Mouse (Mus musculus): ENCODE results near the gene Cab39. TPM values are rescaled to one million over a fixed set of nuclear protein-coding genes. Genes with fewer than 3 reads are reported as not detected.
A peak's percentile ranks its signal among the peaks of the same experiment; 100 is the strongest.

Gene Cab39
- total and polyA plus RNA-seq, 3 experiments, result 90.2 to 239 (median 111) TPM

DNA sequence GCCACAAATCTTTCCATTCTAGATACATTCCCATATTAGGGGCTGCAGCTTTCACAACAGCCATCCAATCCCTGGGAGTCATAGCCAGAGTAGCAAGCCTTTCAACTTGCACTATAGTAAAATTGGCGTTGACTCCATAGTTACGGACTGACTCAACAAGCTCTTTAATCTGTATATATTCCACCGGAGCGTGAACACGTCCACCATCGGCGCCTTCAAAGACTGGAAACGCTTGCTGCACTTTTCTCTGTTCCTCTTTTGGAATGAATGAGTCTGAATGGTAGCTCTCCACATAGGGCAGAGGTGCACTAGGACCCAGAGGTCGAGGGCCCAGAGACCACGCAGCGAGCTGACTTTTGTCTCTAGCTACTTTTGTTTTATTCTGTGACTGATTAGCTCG, 88.8 kb downstream of the Cab39 start (continued):
- no peak for TF ChIP-seq UBTF (IDR thresholded peaks at IDR 0.05; ENCODE audit: low read depth, low read length)
- no peak for TF ChIP-seq POLR2A (IDR thresholded peaks at IDR 0.05; ENCODE audit: low read depth, low read length)
- TF ChIP-seq MAZ (IDR thresholded peaks at IDR 0.05; ENCODE audit: low read depth, low read length), result 0 out of 2 replicates have a peak, but pooled peaks have one; percentile 13
- TF ChIP-seq ZC3H11A (IDR thresholded peaks at IDR 0.05; ENCODE audit: low read depth, low read length), result no peak
- 0 out of 2 replicates have a peak, but pooled peaks have one; percentile 13 for TF ChIP-seq TCF12 (IDR thresholded peaks at IDR 0.05; ENCODE audit: low read depth, low read length)
- TF ChIP-seq ZMIZ1 (IDR thresholded peaks at IDR 0.05; ENCODE audit: low read depth, low read length), result no peak
- no peak for TF ChIP-seq ZNF384 (IDR thresholded peaks at IDR 0.05; ENCODE audit: low read depth, low read length)
- TF ChIP-seq RCOR1 (conservative IDR thresholded peaks at IDR 0.05; ENCODE audit: low read depth, low read length), result peak; percentile 81; the same call in 1 of the 2 replicates
- TF ChIP-seq ETS1 (conservative IDR thresholded peaks at IDR 0.05; ENCODE audit: low read depth, low read length), result peak; percentile 75
- TF ChIP-seq JUN (IDR thresholded peaks at IDR 0.05; ENCODE audit: insufficient read depth, low read depth, low read length), result peak; percentile 88
- peak; percentile 99 for TF ChIP-seq IRF4 (IDR thresholded peaks at IDR 0.05; ENCODE audit: low read depth, low read length)
- TF ChIP-seq BHLHE40 (IDR thresholded peaks at IDR 0.05; ENCODE audit: low read depth, low read length), result peak; percentile 81

DNA sequence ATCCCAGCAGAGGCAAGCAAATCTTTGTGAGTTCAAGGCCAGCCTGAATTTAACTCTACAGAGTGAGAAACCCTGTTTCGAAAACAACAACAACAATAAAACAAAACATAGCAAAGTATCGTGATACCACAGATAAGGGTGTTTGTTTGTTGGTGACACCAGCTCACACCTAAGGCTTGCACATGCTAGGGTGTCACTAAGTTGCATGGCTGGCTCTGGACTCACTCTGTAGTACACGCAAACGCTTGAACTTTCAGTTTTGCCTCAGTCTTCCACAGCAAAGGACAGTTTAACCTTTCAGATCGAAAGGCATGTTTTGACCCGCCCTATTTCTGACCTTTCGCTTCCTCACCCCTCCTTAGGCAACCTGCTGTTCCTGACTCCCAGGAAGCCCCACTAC, 94.0 kb downstream of the Cab39 start:
- dilution Hi-C loops (cut with MboI; ENCODE audit: extremely low pct_ligation_motif_present, extremely low pct_unique_long_range_greater_than_20kb, low sequenced_read_pairs) (no loop called here), in situ Hi-C loops (cut with MboI; ENCODE audit: low pct_ligation_motif_present, low pct_unique_long_range_greater_than_20kb, low sequenced_read_pairs) (no loop called here)
- peaks cover 7 to 18% of the 10 kb centered on the region in 2 experiments for H3K4me1 ChIP-seq (ENCODE audit: control insufficient read depth in 1 of 2, insufficient read depth in 2 of 2)
- no peaks in the 10 kb centered on the region for H3K36me3 ChIP-seq (replicated peaks in 1 of 2; ENCODE audit: control insufficient read depth in 1 of 2, insufficient read depth in 1 of 2, low read length in 1 of 2)
- TF ChIP-seq MYC (IDR thresholded peaks at IDR 0.05; ENCODE audit: low read depth, low read length), result 0 out of 2 replicates have a peak, but pooled peaks have one; percentile 9
- peak; percentile 54; the same call in 1 of the 2 replicates for TF ChIP-seq IRF4 (IDR thresholded peaks at IDR 0.05; ENCODE audit: low read depth, low read length)
- TF ChIP-seq EP300 (IDR thresholded peaks at IDR 0.05; ENCODE audit: low read length), result no peak; the same call in 1 of the 2 replicates
- DNase-seq (ENCODE audit: extremely low read depth), result no peak
- H3K79me2 ChIP-seq (replicated peaks; ENCODE audit: control insufficient read depth, extremely low read depth, insufficient read depth, poor library complexity, severe bottlenecking), result no peaks in the 10 kb centered on the region
- H3K4me2 ChIP-seq (ENCODE audit: insufficient read depth, low read depth, poor library complexity, severe bottlenecking), result peak overlapping the region; percentile 24; the same call in 1 of the 2 replicates
- no peak overlapping the region for H3K9ac ChIP-seq (ENCODE audit: insufficient read depth, low read depth)
- no peak overlapping the region for H3K27ac ChIP-seq (ENCODE audit: insufficient read depth, low read depth)
- no peaks in the 10 kb centered on the region for H3K9me3 ChIP-seq (replicated peaks; ENCODE audit: low read length)
- no peaks in the 10 kb centered on the region for H3K27me3 ChIP-seq (replicated peaks)
- no peak overlapping the region for H3K4me3 ChIP-seq (replicated peaks in 1 of 3; ENCODE audit: low read depth in 2 of 3, low read length in 2 of 3, poor library complexity in 1 of 3)

DNA sequence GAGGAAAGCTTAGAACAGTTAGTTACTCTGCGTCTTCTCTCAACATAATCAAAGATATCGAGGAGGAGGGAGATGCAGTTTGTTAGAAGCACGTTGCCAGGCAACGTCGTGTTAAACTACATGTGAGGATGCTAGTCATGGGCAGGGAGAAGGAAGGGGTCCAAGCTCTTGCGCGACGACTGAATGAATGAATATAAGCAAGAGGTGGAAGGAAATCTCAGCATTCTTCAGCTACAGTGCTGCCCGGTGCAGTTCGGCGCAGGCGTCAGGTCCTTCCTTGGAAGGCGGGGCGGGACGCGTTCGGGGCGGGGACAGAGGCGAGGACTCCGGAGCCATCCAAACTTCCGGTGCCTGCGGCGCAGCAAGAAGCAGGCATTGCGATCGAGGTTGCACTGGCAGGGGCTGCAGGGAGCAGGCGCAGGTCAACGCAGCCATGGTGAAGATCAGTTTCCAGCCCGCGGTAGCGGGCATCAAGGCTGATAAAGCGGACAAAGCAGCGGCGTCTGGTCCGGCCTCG, 101.0 kb downstream of the Cab39 start, which contains the start of gene Itm2c:
Gene Itm2c (plus strand): TSS at position 51 of the 517 bp plus-strand sequence.
- TF ChIP-seq ETS1 (conservative IDR thresholded peaks at IDR 0.05; ENCODE audit: low read depth, low read length) (no peak), MXI1 (IDR thresholded peaks at IDR 0.05; ENCODE audit: low read depth, low read length) (peak; percentile 43), MAFK (IDR thresholded peaks at IDR 0.05; ENCODE audit: insufficient replicate concordance, low read length) (no peak), SIN3A (IDR thresholded peaks at IDR 0.05; ENCODE audit: low read length) (0 out of 2 replicates have a peak, but pooled peaks have one; percentile 31), EP300 (IDR thresholded peaks at IDR 0.05; ENCODE audit: low read length) (no peak), ZMIZ1 (IDR thresholded peaks at IDR 0.05; ENCODE audit: low read depth, low read length) (peak; percentile 50; the same call in 1 of the 2 replicates), MEF2A (IDR thresholded peaks at IDR 0.05; ENCODE audit: borderline replicate concordance, low read depth, low read length) (no peak), HCFC1 (IDR thresholded peaks at IDR 0.05; ENCODE audit: low read depth, low read length) (peak; percentile 59), CHD1 (IDR thresholded peaks at IDR 0.05; ENCODE audit: low read depth, low read length) (no peak; the same call in 1 of the 2 replicates), JUN (IDR thresholded peaks at IDR 0.05; ENCODE audit: insufficient read depth, low read depth, low read length) (no peak), ELF1 (IDR thresholded peaks at IDR 0.05; ENCODE audit: low read depth, low read length) (peak; percentile 66), MAX (IDR thresholded peaks at IDR 0.05; ENCODE audit: low read length) (peak; percentile 22; the same call in 1 of the 2 replicates), E2F4 (IDR thresholded peaks at IDR 0.05; ENCODE audit: insufficient replicate concordance, low read depth, low read length) (no peak), POLR2A (IDR thresholded peaks at IDR 0.05; ENCODE audit: low read depth, low read length) (peak; percentile 78), MYC (IDR thresholded peaks at IDR 0.05; ENCODE audit: low read depth, low read length) (no peak), NRF1 (IDR thresholded peaks at IDR 0.05; ENCODE audit: low read depth, low read length) (peak; percentile 80), USF2 (conservative IDR thresholded peaks at IDR 0.05; ENCODE audit: low read depth, low read length) (no peak), TCF12 (IDR thresholded peaks at IDR 0.05; ENCODE audit: low read depth, low read length) (peak; percentile 63; the same call in 1 of the 2 replicates), NELFE (IDR thresholded peaks at IDR 0.05; ENCODE audit: low read depth, low read length) (peak; percentile 61), TBP (conservative IDR thresholded peaks at IDR 0.05; ENCODE audit: low read depth, low read length) (peak; percentile 68)
- dilution Hi-C loops (cut with MboI; ENCODE audit: extremely low pct_ligation_motif_present, extremely low pct_unique_long_range_greater_than_20kb, low sequenced_read_pairs) (no loop called here), in situ Hi-C loops (cut with MboI; ENCODE audit: low pct_ligation_motif_present, low pct_unique_long_range_greater_than_20kb, low sequenced_read_pairs) (loop anchor here (5.0 kb wide), 1 partner anchor 42 kb away; no protein-coding TSS in a partner anchor)
- Histone ChIP-seq H3K79me2 (replicated peaks; ENCODE audit: control insufficient read depth, extremely low read depth, insufficient read depth, poor library complexity, severe bottlenecking) (peaks cover 31% of the 10 kb centered on the region), H3K9ac (ENCODE audit: insufficient read depth, low read depth) (peak within 1 kb of the TSS; percentile 86), H3K4me3 (replicated peaks in 1 of 3; ENCODE audit: low read depth in 2 of 3, low read length in 2 of 3, poor library complexity in 1 of 3) (peak within 1 kb of the TSS; percentile 83 to 96 (median 86)), H3K4me2 (ENCODE audit: insufficient read depth, low read depth, poor library complexity, severe bottlenecking) (peak within 1 kb of the TSS; percentile 58), H3K4me1 (ENCODE audit: control insufficient read depth in 1 of 2, insufficient read depth in 2 of 2) (peaks cover 10 to 36% of the 10 kb centered on the region in 2 experiments), H3K36me3 (replicated peaks in 1 of 2; ENCODE audit: control insufficient read depth in 1 of 2, insufficient read depth in 1 of 2, low read length in 1 of 2) (peaks cover 0 to 6% of the 10 kb centered on the region in 2 experiments), H3K27ac (ENCODE audit: insufficient read depth, low read depth) (peak within 1 kb of the TSS; percentile 92), H3K9me3 (replicated peaks; ENCODE audit: low read length) (peaks cover 3% of the 10 kb centered on the region), H3K27me3 (replicated peaks) (no peaks in the 10 kb centered on the region)
- DNase-seq (ENCODE audit: extremely low read depth), result peak; percentile 85
